Mouse (Mus musculus) stomach, embryonic 16.5 days (tissue): ENCODE results near the gene Cnot11. TPM values are rescaled to one million over a fixed set of nuclear protein-coding genes. Genes with fewer than 3 reads are reported as not detected.

Experiments used
- ATAC-seq: fragments of 200-750 bp; cut with Nextera tagmentation; 2 replicates; pipeline ENCODE4 v1.8.0; 2017; ENCODE audit warnings: moderate number of reproducible peaks, moderate TSS enrichment; ENCODE audit not compliant: insufficient read depth, low FRiP score
- H3K27ac ChIP-seq: fragments of 300-500 bp; sonication (generic); 2 replicates; pipeline ENCODE4 v1.5.1; 2014; ENCODE audit warnings: low read length
- H3K27me3 ChIP-seq: fragments of 300-500 bp; sonication (generic); 2 replicates; pipeline ENCODE4 v1.6.1; 2014; ENCODE audit warnings: low read length, control low read depth, mixed read lengths; ENCODE audit not compliant: control insufficient read depth, insufficient read depth
- H3K36me3 ChIP-seq: fragments of 300-500 bp; sonication (generic); 2 replicates; pipeline ENCODE4 v1.6.1; 2014; ENCODE audit warnings: low read length; ENCODE audit not compliant: control insufficient read depth, insufficient read depth
- H3K4me1 ChIP-seq: fragments of 300-500 bp; sonication (generic); 2 replicates; pipeline ENCODE4 v1.6.1; 2014; ENCODE audit warnings: low read length, control low read depth, mixed read lengths; ENCODE audit not compliant: control insufficient read depth, insufficient read depth
- H3K4me2 ChIP-seq: fragments of 300-500 bp; sonication (generic); 2 replicates; pipeline ENCODE4 v1.6.1; 2014; ENCODE audit warnings: low read depth, low read length, mixed read lengths
- H3K4me3 ChIP-seq: fragments of 300-500 bp; sonication (generic); replicated peaks from 2 replicates; pipeline ENCODE4 v1.5.1; 2014; ENCODE audit warnings: mild to moderate bottlenecking, low read length
- H3K9ac ChIP-seq: fragments of 300-500 bp; sonication (generic); 2 replicates; pipeline ENCODE4 v1.6.1; 2014; ENCODE audit warnings: low read length
- H3K9me3 ChIP-seq: fragments of 300-500 bp; sonication (generic); replicated peaks from 2 replicates; pipeline ENCODE4 v1.6.1; 2016; ENCODE audit warnings: low read length, control low read depth; ENCODE audit not compliant: control insufficient read depth
- WGBS: fragments of 180-500 bp; shearing (Covaris S2); extraction: QIAGEN DNeasy Blood & Tissue Kit; methylation state at CpG from one replicate; pipeline ENCODE4 v1.1.7; 2014; 5-methylcytosine and 5-hydroxymethylcytosine counted together
- polyA plus RNA-seq: library from polyadenylated mRNA; unstranded; fragments of >200 nt; fragmentation: Nextera tagmentation; extraction: Ambion mirVana; gene quantifications from 2 replicates; pipeline ENCODE4 v1.2.1, GENCODE M21; 2015

Cnot11 gene
- polyA plus RNA-seq, 1 experiment from 2014 or later = 10.5 TPM

DNA sequence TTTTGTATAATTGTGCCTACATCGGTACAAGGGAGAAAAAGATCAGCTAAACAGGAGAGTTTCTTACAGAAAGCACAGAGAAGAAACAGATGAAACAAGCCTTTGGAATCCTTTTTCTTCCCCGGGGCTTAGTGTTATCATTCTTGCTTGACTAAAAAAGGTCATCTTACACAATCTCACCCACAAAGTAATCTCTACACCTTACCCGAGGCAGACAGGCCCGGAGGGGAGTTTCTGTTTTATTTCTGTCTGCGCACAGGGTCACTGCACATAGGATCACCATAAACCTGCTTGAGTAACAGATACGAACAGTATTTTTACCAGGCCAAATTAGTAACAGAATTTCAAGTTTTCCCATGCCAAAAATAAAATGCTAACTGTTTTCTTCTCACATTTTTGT is 36.9 kb downstream of the Cnot11 start:
- no peak for ATAC-seq
- Histone ChIP-seq H3K4me1 (peaks cover 12% of the 10 kb centered on the region), H3K4me2 (no peak overlapping the region), H3K9me3 (no peaks in the 10 kb centered on the region), H3K27me3 (no peaks in the 10 kb centered on the region), H3K27ac (no peak overlapping the region), H3K9ac (no peak overlapping the region), H3K4me3 (no peak overlapping the region), H3K36me3 (no peaks in the 10 kb centered on the region)
- 45% methylated on average over 6 of the region's 6 CpGs for WGBS

DNA sequence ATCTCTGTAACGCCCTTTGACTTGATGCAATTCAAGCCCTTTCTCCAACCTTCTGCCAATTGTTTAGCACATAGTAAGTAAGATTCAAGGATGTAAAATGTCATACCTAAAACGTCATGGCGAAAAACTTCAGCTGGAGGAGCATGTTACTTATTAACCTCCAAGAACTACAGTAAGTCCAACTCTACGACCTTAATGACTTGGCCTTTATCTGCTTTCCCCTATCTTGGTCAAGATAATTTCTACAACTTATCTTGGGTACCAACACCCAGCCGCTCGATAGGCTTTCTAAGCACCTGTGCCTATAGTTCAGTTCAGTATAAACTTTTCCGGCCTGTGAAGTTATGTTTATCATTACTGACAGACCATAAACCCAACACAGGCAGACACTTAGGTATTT is 39.1 kb downstream of the Cnot11 start:
- no peak overlapping the region for H3K4me3 ChIP-seq
- WGBS = 60% methylated on average over 7 of the region's 7 CpGs
- no peaks in the 10 kb centered on the region for H3K9me3 ChIP-seq
- no peak overlapping the region for H3K4me2 ChIP-seq
- H3K27ac ChIP-seq = no peak overlapping the region
- no peaks in the 10 kb centered on the region for H3K27me3 ChIP-seq
- no peak overlapping the region for H3K9ac ChIP-seq
- H3K4me1 ChIP-seq = peaks cover 15% of the 10 kb centered on the region
- no peaks in the 10 kb centered on the region for H3K36me3 ChIP-seq
- no peak for ATAC-seq

DNA sequence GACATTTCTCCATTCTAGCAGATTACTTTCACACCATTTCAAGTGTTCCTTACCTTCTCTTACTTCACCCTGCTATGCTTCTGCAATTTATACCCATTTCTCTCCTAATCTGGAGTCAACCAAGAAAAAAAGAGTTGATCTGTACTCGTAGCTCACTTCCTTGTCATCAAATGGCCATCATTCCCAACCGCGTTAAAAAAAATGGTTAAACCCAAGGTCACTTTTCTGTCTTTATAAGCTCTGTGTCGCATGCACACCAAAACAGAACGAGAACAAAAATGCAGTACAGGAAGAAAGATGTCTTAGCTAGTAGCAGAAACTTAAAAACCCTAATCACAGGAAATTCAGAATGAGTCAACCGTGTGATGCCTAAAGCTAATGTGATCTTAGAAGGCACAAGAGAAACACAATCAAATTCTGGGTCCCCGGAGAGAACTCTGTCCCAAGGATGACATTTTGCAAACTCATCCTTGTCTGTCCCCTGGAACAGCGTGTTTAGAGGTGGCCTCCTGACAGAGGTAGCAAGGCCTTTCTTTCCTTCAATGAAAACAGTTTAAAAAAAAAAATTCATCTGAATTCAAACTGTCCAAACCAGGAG is 41.1 kb downstream of the Cnot11 start:
- 9% methylated on average over 8 of the region's 8 CpGs for WGBS
- Histone ChIP-seq H3K4me1 (peaks cover 15% of the 10 kb centered on the region), H3K9me3 (no peaks in the 10 kb centered on the region), H3K27me3 (no peaks in the 10 kb centered on the region), H3K4me3 (peak overlapping the region; percentile 95), H3K36me3 (no peaks in the 10 kb centered on the region), H3K9ac (peak overlapping the region; percentile 98), H3K27ac (peak overlapping the region; percentile 99), H3K4me2 (peak overlapping the region; percentile 67)
- no peak for ATAC-seq

DNA sequence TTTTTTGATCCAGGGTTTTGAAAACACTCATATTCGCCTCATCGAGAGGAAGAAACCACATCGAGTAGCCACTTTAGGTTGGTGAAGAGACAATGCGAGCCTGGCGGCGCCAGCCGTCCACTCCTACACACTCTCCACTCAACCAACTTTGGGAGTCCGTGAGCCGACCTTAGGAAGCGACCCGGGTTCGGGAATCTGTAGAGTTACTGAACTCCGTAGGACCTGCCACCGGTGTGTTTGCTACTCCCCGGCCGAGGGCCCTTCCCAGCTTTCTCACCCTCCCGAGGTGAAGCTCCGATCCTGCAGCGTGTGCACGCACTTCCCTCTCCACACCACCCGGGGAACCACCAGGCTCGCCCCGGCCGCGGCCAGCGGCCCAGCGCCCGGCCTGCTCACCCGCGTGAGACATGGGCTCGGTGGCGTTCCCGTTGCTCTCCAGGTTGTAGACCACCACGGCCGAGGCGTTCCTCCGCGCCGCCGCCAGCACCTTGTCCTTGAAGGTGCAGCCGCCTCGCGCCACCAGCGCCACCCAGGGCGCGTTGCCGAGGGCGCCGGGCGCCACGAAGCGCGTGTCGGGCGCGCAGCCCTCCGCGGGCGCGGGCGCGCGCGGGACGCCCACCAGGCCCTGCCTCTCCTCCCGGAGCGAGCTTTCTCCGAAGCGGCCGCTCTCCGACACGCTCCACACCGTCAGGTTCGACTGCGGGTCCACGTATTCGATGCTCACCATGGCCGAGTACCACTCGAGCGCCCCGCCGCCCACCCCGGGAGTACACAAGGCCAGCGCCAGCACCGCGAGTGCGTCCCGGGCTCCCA is 41.8 kb downstream of the Cnot11 start:
- Histone ChIP-seq H3K4me3 (peak overlapping the region; percentile 95), H3K27me3 (no peaks in the 10 kb centered on the region), H3K4me2 (peak overlapping the region; percentile 67), H3K9ac (peak overlapping the region; percentile 98), H3K9me3 (no peaks in the 10 kb centered on the region), H3K27ac (peak overlapping the region; percentile 99), H3K4me1 (peaks cover 15% of the 10 kb centered on the region), H3K36me3 (no peaks in the 10 kb centered on the region)
- under 1% methylated on average over 87 of the region's 88 CpGs for WGBS
- peak; percentile 68 for ATAC-seq

DNA sequence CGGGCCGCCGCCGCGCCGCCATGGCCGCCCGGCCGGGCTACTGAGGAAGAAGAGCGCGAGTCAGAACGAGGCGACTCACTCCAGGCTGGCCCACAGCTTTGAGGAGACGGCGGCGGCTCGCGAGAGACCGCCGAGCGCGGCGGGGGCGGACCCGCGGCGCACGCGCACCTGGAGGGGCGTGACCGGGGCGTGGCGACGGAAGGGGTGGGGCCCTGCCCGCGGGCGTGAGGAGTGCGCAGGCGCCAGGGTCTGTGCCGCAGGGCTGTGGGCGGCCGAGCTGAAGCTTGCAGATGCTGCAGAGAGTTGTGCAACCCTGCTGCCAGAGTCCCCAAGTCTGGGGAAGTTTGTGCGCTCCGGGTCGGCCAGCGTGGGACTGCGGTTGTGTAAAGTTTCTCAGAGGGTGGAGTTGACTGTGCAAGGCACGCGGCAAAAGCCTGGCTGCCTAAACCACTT is 42.5 kb downstream of the Cnot11 start, which contains the start of gene Rnf149:
TSS of gene Rnf149 (minus strand) at position 153 of the 453 bp plus-strand sequence.
- H3K27me3 ChIP-seq = no peaks in the 10 kb centered on the region
- under 1% methylated on average over 49 of the region's 49 CpGs for WGBS
- ATAC-seq = peak; percentile 98

DNA sequence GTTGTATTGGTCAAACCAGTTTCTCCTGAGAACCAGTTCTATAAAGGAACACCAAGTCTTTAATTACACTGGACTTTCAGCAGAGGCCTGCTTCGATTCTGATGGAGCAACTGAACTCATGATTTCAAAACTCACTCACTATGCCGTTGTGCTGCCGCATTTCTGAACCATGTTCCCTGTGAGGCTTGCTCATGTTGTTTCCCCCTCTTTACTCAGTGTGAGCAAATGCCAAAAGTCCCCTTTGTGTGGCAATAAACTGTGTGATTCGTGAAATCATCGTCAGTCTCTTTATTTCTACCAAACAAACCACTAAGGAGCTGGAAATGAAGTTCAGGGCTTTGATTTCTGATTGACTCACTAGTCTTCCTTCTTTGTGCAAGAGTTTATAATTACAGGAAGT is 43.7 kb downstream of the Cnot11 start:
- no peaks in the 10 kb centered on the region for H3K9me3 ChIP-seq
- H3K4me2 ChIP-seq = no peak overlapping the region
- H3K4me3 ChIP-seq = no peak overlapping the region
- ATAC-seq = no peak
- H3K9ac ChIP-seq = no peak overlapping the region
- H3K4me1 ChIP-seq = peaks cover 15% of the 10 kb centered on the region
- peak overlapping the region; percentile 60 for H3K27ac ChIP-seq
- 78% methylated on average over 5 of the region's 5 CpGs for WGBS
- no peaks in the 10 kb centered on the region for H3K27me3 ChIP-seq
- H3K36me3 ChIP-seq = no peaks in the 10 kb centered on the region

More for the DNA sequence above, 42.5 kb downstream of the Cnot11 start, which contains the start of gene Rnf149:
- peak within 1 kb of the TSS; percentile 95 for H3K4me3 ChIP-seq
- H3K4me2 ChIP-seq = peak within 1 kb of the TSS; percentile 67
- no peaks in the 10 kb centered on the region for H3K36me3 ChIP-seq
- H3K9me3 ChIP-seq = no peaks in the 10 kb centered on the region
- peaks cover 15% of the 10 kb centered on the region for H3K4me1 ChIP-seq
- H3K9ac ChIP-seq = peak within 1 kb of the TSS; percentile 98
- H3K27ac ChIP-seq = peak within 1 kb of the TSS; percentile 99

DNA sequence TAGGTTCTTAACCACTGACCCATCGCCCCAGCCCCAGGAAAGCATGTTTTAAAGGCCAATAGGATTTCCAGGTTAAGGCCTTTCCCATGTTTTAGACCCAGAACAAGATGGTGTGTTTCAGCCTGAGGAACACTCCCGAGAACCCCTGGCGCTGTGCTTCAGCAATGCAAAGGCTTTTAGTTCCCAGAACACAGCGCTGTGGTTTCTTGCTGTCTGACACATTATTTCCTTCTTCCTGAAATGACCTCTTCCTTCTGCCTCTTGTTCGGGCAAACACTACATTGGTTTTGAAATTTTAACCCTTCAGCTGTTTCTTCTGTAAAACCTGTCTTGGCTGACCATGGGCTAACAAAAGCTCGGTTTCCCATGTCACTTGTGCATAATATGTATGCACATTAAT is 44.3 kb downstream of the Cnot11 start:
- no peak overlapping the region for H3K4me2 ChIP-seq
- no peak for ATAC-seq
- no peaks in the 10 kb centered on the region for H3K9me3 ChIP-seq
- no peak overlapping the region for H3K4me3 ChIP-seq
- H3K9ac ChIP-seq = no peak overlapping the region
- WGBS = 67% methylated on average over 6 of the region's 6 CpGs
- peaks cover 15% of the 10 kb centered on the region for H3K4me1 ChIP-seq
- H3K27me3 ChIP-seq = no peaks in the 10 kb centered on the region
- H3K36me3 ChIP-seq = no peaks in the 10 kb centered on the region
- peak overlapping the region; percentile 47; the same call in 1 of the 2 replicates for H3K27ac ChIP-seq

DNA sequence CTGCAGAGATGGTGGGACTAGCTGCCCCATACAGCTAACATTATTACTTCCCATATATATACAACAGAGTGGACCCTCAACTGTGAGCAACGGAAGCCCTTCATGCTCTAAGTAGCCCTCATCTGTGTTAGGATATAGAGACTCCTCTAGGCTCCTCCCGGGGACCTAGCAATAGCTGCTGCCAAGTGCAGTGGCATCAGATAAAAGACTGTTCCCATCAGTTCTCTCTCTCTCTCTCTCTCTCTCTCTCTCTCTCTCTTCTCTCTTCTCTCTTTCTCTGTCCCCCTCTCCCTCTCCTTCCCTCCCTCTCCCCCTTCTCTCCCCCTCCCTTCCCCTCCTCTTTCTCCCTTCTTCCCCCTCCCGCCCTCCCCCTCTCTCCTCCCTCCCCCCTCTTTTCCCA is 46.4 kb downstream of the Cnot11 start:
- WGBS = 67% methylated on average over 2 of the region's 3 CpGs
- no peak for ATAC-seq

DNA sequence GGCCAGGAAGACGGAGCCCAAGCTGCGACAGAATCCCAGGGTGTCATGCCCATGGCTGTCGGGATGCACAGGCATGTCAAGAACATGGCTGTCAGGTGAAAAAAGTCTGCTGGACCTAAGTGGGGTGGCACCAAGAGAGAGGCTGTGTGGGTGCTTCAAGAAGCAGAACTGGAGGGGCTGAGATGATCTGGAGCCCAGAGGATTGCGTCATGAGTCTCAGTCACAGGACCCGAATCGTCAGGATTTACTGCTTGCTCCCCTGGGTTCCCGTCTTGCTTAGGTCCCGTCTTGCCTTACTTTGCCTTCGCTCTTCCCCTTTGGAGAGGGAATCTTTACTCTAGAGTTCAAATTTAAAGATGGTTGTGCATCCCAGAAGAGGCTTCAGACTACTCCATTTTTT is 48.4 kb downstream of the Cnot11 start:
- no peaks in the 10 kb centered on the region for H3K9me3 ChIP-seq
- no peaks in the 10 kb centered on the region for H3K27me3 ChIP-seq
- no peak for ATAC-seq
- H3K4me1 ChIP-seq = no peaks in the 10 kb centered on the region
- no peak overlapping the region for H3K9ac ChIP-seq
- no peak overlapping the region for H3K4me3 ChIP-seq
- no peaks in the 10 kb centered on the region for H3K36me3 ChIP-seq
- no peak overlapping the region for H3K4me2 ChIP-seq
- 87% methylated on average over 9 of the region's 9 CpGs for WGBS
- no peak overlapping the region for H3K27ac ChIP-seq

More for the DNA sequence above, 46.4 kb downstream of the Cnot11 start:
- Histone ChIP-seq H3K9me3 (no peaks in the 10 kb centered on the region), H3K4me3 (no peak overlapping the region), H3K27ac (no peak overlapping the region), H3K9ac (no peak overlapping the region), H3K27me3 (no peaks in the 10 kb centered on the region), H3K4me2 (no peak overlapping the region), H3K4me1 (peaks cover 3% of the 10 kb centered on the region; the same call in 1 of the 2 replicates), H3K36me3 (no peaks in the 10 kb centered on the region)
